In the genomic region with DNA sequence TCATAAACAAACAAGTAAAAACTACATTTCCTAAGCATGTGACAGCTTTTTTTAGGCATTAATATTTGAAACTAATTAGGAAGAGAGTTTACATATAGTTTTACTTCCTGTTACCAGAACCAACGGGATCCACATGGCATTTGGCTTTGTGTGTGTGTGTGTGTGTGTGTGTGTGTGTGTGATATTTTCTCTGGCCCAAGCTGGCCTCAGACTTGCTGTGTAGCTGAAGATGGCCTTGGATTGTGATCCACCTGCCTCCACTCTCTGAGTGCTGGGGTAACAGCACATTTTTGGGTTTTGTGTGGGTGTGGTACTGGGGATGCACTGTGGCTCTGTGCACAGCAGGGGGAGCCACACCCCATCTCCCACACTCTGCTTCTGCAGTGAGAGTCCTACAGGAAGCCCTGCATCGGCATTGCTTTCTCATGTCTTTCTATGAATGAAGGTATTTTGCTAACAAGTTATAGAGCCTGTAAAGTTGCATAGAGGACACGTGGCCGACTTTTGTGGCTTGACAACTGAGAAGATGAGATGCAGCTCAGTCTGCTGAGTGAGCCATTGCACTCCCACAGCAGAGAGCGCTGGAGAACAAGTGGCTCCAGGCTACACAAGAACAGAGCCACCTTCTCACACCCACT, we compare ENCODE assay signal across 7 mouse cellular contexts. TPM values are rescaled to one million over a fixed set of nuclear protein-coding genes. Genes with fewer than 3 reads are reported as not detected.
DNase-seq lines count a peak whose midpoint lies in the region; ATAC-seq and TF ChIP-seq lines count a peak whose summit lies in the region.

No protein-coding gene starts in this region.

- ATAC-seq in forebrain, embryonic 12.5 days (ENCODE audit: low FRiP score), result peak; percentile 67; the same call in 1 of the 2 replicates
- peak; percentile 49; the same call in 1 of the 2 replicates for ATAC-seq in hindbrain, embryonic 13.5 days (ENCODE audit: low FRiP score)

- H3K36me3 ChIP-seq in forebrain, embryonic 12.5 days (replicated peaks), result peaks cover 17% of the 10 kb centered on the region
- peaks cover 26% of the 10 kb centered on the region for H3K36me3 ChIP-seq in hindbrain, embryonic 13.5 days

- WGBS in forebrain, embryonic 12.5 days, result 66% methylated on average over 5 of the region's 5 CpGs
- 61% methylated on average over 5 of the region's 5 CpGs for WGBS in hindbrain, embryonic 13.5 days

- no peak overlapping the region for H3K4me2 ChIP-seq in forebrain, embryonic 12.5 days
- H3K4me2 ChIP-seq in hindbrain, embryonic 13.5 days, result no peak overlapping the region

- H3K4me1 ChIP-seq in forebrain, embryonic 12.5 days, result no peaks in the 10 kb centered on the region
- peaks cover 10% of the 10 kb centered on the region for H3K4me1 ChIP-seq in hindbrain, embryonic 13.5 days (replicated peaks)

- TF ChIP-seq CTCF in left cerebral cortex, adult 2 months (IDR thresholded peaks at IDR 0.05), result peak; percentile 88

- no peak overlapping the region for H3K4me3 ChIP-seq in forebrain, embryonic 12.5 days (replicated peaks)
- H3K4me3 ChIP-seq in hindbrain, embryonic 13.5 days, result no peak overlapping the region
- H3K4me3 ChIP-seq in left cerebral cortex, adult 2 months, result no peak overlapping the region

- no peak overlapping the region for H3K9ac ChIP-seq in forebrain, embryonic 12.5 days
- no peak overlapping the region for H3K9ac ChIP-seq in hindbrain, embryonic 13.5 days

- H3K9me3 ChIP-seq in forebrain, embryonic 12.5 days, result no peaks in the 10 kb centered on the region
- H3K9me3 ChIP-seq in hindbrain, embryonic 13.5 days, result no peaks in the 10 kb centered on the region

- intact Hi-C loops in left cerebral cortex, adult 2 months (cut with DNase I), result loop anchor here (1.0 to 10.0 kb wide), 4 partner anchors 91 to 391 kb away; no protein-coding TSS in a partner anchor

- DNase-seq in NIH3T3 (ENCODE audit: low read depth), result peak; percentile 80
- DNase-seq in c-Kit-positive CD71-positive TER-119-negative erythroid progenitor cells, embryonic 14.5 days (ENCODE audit: low read depth), result peak; percentile 19
- DNase-seq in left cerebral cortex, adult 2 months (ENCODE audit: extremely low spot score in 1 of 2, low spot score in 2 of 2), result peak; percentile 71 to 72
- peak; percentile 59 for DNase-seq in mesoderm, embryonic 11.5 days (ENCODE audit: low read depth, low spot score)
- peak; percentile 54 for DNase-seq in right cerebral cortex, postnatal 25 days

- H3K27me3 ChIP-seq in forebrain, embryonic 12.5 days, result no peaks in the 10 kb centered on the region
- H3K27me3 ChIP-seq in hindbrain, embryonic 13.5 days, result no peaks in the 10 kb centered on the region

- H3K27ac ChIP-seq in forebrain, embryonic 12.5 days, result no peak overlapping the region
- H3K27ac ChIP-seq in hindbrain, embryonic 13.5 days, result no peak overlapping the region
- no peak overlapping the region for H3K27ac ChIP-seq in left cerebral cortex, adult 2 months

RNA-seq across cellular contexts. Expression of a gene that starts 43.3 kb away (rescaled TPM):
- 1.5 TPM in 2 replicates for polyA plus RNA-seq in forebrain, embryonic 12.5 days (2016; fragmentation: Nextera tagmentation; extraction: Ambion mirVana)
- polyA plus RNA-seq in hindbrain, embryonic 13.5 days (2015; fragmentation: Nextera tagmentation; extraction: Ambion mirVana), result 4.5 and 5.7 TPM in 2 replicates
- 10 to 100 TPM; 17.9 to 18.9 TPM for total RNA-seq in left cerebral cortex, adult 2 months (2021)

Comparison
In these comparisons a context has a peak if more than half of its experiments do, and no peak if none do; other contexts are left out.
1. DNase-seq: peak in every context shown above with its lines; median percentile 80 in NIH3T3; 72 in left cerebral cortex, adult 2 months; 59 in mesoderm, embryonic 11.5 days; 54 in right cerebral cortex, postnatal 25 days; 19 in c-Kit-positive CD71-positive TER-119-negative erythroid progenitor cells, embryonic 14.5 days.